Mouse (Mus musculus): ENCODE results near the gene Pik3ap1.
"Not testable (repeated sequence)": the region's sequence is repeated elsewhere in the genome, so short reads cannot be mapped to it uniquely, and the experiment has no call there.

Pik3ap1 gene

DNA sequence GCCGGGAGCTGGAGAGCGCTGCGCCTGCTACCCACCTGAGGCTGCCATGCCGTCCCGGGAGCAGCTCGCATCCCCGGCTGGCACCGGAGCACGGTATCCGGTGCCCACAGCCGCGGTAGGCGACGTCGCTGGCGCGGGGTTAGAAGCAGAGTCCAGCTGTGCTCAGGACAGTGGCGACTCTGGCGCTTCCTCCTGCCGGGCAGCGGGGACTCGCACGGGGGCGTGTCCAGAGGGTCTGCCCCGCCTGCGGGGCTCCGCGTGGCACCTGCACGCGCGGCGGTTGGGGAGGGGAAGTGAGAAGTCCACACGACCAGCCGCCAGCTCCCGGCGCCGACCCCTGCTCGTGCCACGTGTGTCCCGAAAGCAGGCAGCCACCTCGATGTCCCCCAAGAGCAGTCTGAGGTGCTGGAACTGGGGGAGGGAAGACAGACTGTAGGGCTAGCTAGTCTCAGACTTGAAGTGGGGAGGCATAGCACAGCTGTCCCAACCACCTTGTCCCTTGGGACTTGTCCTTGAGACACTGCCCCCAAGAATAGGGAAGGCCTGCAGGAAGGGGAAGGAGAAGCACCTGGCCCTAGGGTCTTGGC is at the start of gene Pik3ap1:
Pik3ap1 (minus strand) TSS at position 181 of the 587 bp plus-strand sequence.
- peak in 1 of 2 experiments; percentile 58 for DNase-seq (ENCODE audit: low read depth in 1 of 2, low spot score in 2 of 2)

GRCm38 (mm10) chr19:41431512-41432164 is 46.7 kb upstream of the Pik3ap1 start:
- not testable (repeated sequence) for DNase-seq (ENCODE audit: low read depth in 1 of 2, low spot score in 2 of 2)

DNA sequence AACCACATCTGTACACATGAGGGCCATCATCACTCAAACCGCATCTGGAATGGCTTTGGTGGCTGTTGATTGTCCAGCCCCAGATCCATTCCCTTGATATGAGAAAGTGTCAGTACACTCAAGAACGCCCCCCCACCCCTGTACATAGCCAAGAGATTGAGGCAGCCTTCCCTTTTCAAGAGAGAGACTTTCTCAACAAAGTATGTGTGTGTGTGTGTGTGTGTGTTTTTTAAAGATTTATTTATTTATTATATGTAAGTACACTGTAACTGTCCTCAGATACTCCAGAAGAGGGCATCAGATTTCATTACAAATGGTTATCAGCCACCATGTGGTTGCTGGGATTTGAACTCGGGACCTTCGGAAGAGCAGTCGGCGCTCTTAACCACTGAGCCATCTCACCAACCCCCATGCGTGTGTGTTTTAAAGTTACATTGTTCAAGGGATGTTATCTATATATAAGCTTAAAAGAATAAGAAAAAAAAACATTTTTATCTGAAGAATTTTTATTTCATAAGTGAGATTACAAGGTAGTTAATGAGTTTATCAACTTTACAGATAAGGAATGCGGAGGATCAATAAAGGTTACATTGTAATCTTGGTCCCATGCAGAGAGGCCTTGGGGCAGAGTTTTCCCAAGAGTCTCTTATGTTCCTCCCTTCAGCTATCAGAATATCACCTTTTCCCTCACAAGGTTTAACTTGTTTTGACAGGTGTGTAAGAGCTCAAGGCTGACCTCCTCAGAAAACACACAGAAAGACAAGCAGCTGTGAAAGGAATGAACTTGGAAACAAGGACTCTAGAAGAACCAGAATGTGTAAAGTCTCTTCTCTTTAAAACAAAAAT is 41.2 kb upstream of the Pik3ap1 start:
- DNase-seq (ENCODE audit: low read depth in 1 of 2, low spot score in 2 of 2) = not testable (repeated sequence)

DNA sequence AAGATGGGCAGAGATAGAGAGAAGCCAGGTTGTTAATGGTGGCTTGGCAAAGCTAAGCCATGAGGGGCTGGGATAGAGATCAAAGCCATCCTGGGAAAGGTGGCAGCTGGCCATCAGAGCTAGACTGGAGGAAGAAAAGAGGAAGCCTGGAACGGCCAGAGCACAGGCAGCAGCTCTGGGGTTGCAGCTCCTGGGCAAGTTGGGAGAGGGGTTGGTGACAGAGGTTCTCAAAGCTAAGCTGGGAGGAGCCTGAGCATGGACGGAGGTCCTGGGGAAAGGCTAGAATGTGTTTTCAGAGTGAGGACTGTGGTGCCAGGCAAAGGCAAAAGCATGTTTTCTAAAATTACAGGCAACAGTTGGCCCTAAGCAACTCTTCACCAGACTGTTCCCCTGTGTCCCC is 36.4 kb upstream of the Pik3ap1 start:
- no peak for DNase-seq (ENCODE audit: low read depth in 1 of 2, low spot score in 2 of 2)

- no peak for DNase-seq (ENCODE audit: low read depth in 1 of 2, low spot score in 2 of 2)
Observed at GRCm38 (mm10) chr19:41418786-41419185, 33.9 kb upstream of the Pik3ap1 start.

DNA sequence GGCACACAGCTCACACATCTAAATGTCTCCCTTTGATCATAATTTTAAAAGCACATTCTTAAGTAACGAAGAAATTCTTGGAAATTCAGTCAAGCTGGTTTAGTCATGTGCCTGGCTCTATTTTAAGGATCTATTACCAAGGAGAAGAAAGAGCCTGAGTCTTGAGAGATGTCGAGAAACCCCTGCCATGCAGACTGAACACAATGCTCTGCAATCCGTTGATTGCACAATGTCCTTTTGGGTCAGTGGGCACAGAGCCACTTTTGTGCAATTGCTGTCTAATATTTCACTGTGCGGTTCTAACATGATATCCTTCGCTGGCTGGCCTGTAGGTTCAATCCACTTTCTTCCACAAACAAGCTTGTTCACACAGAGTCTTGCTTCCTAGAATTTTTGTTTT is 33.1 kb upstream of the Pik3ap1 start:
- DNase-seq (ENCODE audit: low read depth in 1 of 2, low spot score in 2 of 2) = no peak

GRCm38 (mm10) chr19:41416201-41416600 is 31.3 kb upstream of the Pik3ap1 start:
- DNase-seq (ENCODE audit: low read depth in 1 of 2, low spot score in 2 of 2) = no peak

DNA sequence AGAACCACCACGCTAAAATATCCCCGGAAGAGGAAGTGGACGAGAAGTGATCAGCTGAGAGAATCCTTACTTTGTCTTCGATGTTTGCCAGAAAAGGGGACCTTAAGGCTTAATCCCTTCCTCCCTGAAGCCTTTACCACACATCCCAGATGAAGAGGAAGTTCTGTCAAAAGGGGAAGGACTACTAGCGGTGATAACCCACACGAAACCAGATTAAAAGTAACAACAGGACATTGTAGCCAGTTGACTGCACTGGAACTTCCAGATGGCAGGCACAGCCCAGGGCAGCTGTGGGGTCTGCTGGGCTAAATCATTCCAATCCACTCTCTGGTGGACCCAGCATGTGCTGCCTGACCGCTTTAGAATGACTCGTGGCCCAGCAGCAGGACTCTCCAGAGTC is 17.7 kb upstream of the Pik3ap1 start:
- peak; percentile 33 to 50 for DNase-seq (ENCODE audit: low read depth in 1 of 2, low spot score in 2 of 2)

GRCm38 (mm10) chr19:41390856-41391255 is 6.0 kb upstream of the Pik3ap1 start:
- no peak for DNase-seq (ENCODE audit: low read depth in 1 of 2, low spot score in 2 of 2)

- DNase-seq (ENCODE audit: low read depth in 1 of 2, low spot score in 2 of 2) = no peak
Observed at GRCm38 (mm10) chr19:41389351-41389750, 4.4 kb upstream of the Pik3ap1 start.

DNA sequence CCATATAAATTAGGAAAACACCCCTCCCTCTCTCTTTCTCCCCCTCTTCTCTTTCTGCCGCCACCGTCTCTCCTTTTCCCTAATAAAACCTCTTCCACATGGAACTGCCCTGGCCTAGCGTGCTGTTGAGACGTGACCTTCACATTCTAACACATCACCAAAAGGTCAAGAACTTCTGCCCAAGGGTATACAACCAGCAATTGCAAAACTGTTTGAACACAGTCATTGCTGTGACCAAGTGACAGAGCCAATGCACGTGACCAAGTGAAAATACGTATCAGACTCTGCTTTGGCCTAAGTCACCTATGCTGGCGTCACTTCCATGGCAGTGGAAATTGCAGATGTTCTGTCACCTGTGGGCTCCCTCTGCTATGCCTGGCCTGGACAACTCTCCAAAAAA is 3.3 kb upstream of the Pik3ap1 start:
- DNase-seq (ENCODE audit: low read depth in 1 of 2, low spot score in 2 of 2) = no peak

GRCm38 (mm10) chr19:41387262-41387661 is 2.4 kb upstream of the Pik3ap1 start:
- DNase-seq (ENCODE audit: low read depth in 1 of 2, low spot score in 2 of 2) = no peak

DNA sequence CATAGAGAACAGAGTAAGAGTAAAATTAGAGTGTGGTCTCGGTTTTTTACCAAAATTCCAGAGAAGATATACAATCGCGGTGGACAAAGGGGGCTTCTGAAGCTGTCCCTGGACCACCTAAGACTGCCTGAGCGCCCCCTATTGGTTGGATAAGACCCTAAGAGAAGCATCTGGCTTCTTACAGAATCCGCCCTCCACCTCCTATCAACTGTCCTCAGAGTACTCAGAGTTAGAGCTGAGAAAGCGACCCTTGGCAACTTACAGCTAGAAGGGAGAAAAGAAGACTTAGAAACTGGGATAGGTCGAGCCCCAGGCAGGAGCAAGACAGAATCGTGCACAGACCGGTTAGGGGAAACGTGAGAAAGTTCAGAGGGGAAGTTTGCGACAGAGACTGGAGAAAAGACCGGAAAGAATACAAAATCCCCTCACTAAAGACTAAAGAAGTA is 473 bp downstream of the Pik3ap1 start:
- no peak for DNase-seq (ENCODE audit: low read depth in 1 of 2, low spot score in 2 of 2)

DNA sequence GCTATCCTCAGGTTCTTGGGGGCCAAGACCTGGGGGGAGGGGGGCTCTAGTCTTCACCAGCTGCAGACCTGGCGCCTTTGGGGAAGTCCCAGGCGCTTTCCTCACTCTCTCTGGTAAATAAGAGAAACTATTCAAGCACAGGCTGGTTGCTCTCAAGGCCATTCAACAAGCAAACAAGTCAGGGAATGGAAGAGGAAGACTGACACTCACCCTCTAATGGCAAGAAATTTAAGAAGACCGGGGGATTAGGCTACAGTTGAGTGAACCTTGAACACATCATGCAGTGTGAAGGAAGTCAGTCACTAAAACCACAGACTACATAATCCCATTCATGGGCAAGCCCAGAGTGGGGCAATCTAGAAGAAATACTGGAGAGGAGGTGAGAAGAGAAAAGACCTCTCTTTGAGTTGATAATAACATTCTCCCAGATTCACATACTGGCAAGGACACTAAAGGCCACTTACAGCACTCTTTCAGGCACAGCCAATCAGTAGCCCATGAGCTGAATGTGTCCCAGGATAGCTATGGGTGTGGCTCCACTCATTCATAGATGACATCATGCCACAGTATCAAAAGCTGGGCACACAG is 2.4 kb downstream of the Pik3ap1 start:
- no peak for DNase-seq (ENCODE audit: low read depth in 1 of 2, low spot score in 2 of 2)

GRCm38 (mm10) chr19:41381581-41382239 is 3.2 kb downstream of the Pik3ap1 start:
- peak in 1 of 2 experiments; percentile 34 for DNase-seq (ENCODE audit: low read depth in 1 of 2, low spot score in 2 of 2)

- no peak for DNase-seq (ENCODE audit: low read depth in 1 of 2, low spot score in 2 of 2)
Observed at GRCm38 (mm10) chr19:41379195-41379594, 5.7 kb downstream of the Pik3ap1 start.

GRCm38 (mm10) chr19:41375791-41376190 is 9.1 kb downstream of the Pik3ap1 start:
- no peak for DNase-seq (ENCODE audit: low read depth in 1 of 2, low spot score in 2 of 2)

DNA sequence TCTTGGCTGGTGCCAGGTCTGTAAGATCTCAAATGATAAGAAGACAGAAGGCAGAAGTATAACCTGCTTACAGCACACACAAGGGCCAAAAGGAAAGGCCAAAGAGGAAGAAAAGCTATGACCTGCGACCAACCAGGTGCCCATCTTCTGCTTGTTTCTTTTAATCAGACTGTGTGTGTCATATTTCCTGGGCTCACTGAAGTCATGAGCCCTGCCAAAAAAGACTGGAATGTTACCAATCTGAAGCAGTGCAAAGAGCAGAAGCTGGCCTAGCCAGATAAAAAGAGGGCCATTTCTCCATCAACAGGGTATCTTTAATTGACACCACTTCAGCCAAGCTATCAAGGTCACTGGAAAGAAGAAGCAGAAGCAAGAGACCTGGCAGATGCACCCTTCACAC is 9.8 kb downstream of the Pik3ap1 start:
- DNase-seq (ENCODE audit: low read depth in 1 of 2, low spot score in 2 of 2) = no peak

DNA sequence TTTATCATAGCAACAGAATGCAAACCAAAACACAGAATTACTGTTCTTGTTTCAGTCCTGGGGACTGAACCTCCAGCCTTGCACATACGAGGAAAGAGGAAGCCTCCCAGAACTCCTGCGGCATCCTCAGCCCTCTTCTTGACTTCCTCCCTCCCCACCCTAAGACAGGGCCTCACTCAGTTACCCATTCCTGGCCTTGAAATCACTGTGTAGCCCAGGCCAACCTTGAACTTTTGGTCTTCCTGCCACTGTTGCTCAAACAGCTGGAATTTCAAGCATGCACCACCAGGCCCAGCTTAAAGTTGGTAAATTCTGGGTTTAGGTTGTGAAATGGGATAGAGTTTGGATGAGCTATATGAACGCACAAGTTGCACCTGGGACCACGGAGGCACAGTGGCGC is 10.2 kb downstream of the Pik3ap1 start:
- no peak for DNase-seq (ENCODE audit: low read depth in 1 of 2, low spot score in 2 of 2)

- peak in 1 of 2 experiments; percentile 28 for DNase-seq (ENCODE audit: low read depth in 1 of 2, low spot score in 2 of 2)
Observed at GRCm38 (mm10) chr19:41372322-41372721, 12.6 kb downstream of the Pik3ap1 start.

- no peak for DNase-seq (ENCODE audit: low read depth in 1 of 2, low spot score in 2 of 2)
Observed at GRCm38 (mm10) chr19:41371373-41371772, 13.5 kb downstream of the Pik3ap1 start.

All from monocyte, adult 2 months (primary cell).